Mouse (Mus musculus): ENCODE results near the gene Mbtd1. TPM values are rescaled to one million over a fixed set of nuclear protein-coding genes. Genes with fewer than 3 reads are reported as not detected.
A peak's percentile ranks its signal among the peaks of the same experiment; 100 is the strongest.

The Mbtd1 gene
- total RNA-seq, 2 experiments from 2014 or later = 63.5 to 66.4 TPM

DNA sequence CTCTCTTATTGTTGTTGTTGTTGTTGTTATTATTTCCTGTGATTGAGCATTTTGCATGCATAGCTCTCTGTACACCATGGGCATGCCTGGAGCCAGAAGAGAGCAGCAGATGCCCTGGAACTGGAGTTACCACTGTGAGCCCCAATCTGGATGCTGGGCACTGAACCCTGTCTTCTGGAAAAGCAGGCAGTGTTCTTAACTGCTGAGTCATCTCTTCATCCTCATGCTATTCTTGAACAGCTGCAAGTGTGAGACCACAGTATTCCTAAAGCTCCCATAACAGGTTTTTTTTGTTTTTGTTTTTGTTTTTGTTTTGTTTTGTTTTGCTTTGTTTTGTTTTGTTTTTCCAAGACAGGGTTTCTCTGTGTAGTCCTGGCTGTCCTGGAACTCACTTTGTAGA is 100.6 kb downstream of the Mbtd1 start:
- DNase-seq (ENCODE audit: low spot score in 2 of 2) = no peak

DNA sequence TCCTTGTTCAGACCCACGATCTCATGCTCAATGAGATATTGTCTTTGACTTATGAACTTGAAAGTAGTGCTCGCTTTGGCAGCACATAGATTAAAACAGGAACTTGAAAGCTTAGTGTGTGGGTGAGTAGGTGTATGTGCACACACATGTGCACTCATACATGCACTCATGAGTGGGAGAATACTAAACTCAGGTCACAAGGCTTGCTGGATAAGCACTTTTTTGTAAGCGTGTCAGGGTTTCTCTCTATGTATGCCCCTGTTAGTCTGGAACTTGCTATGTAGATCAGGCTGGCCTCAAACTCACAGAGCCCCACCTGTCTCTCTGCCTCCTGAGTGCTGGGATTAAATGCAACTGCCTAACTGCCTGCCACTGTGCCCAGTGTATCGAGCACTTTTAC is 101.4 kb downstream of the Mbtd1 start:
- DNase-seq (ENCODE audit: low spot score in 2 of 2) = no peak

GRCm38 (mm10) chr11:93987625-93988327 is 102.1 kb downstream of the Mbtd1 start:
- no peak for DNase-seq (ENCODE audit: low spot score in 2 of 2)

DNA sequence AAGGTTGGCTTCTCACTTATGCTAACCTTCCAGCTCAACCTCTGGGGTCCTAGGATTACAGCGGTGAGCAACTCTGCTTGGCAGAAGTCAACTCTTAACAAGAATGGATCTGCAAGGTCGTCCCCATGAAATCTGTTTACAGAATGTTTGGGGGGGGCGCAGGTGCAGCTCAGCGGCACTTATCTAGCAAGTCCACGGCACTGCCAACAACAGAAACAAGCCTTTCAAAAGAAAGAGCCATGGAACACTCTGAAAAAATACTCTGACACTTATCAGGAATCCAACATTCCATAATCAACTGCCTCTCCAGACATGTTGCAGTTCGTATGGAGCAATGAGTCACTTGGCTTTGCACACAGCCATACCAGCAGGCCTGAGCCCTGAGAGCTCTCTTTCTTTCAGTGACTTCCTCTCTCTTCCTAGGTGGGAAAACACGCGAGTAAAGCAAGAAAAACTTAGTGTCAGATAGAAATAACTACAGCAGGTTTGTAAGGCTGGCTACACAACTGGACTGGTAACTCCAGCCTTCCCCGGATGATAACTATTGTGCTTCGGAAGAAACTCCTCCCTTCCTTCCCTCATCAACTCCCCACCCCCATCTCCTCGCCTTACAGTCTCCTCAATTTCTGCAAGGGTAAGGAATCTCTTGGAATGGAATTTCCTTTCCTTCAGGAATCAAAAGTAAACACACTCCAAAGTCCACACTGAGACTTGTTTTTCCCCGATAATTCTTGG is 102.8 kb downstream of the Mbtd1 start:
- no peak for DNase-seq (ENCODE audit: low spot score in 2 of 2)

- DNase-seq (ENCODE audit: low spot score in 2 of 2) = no peak
Measured at GRCm38 (mm10) chr11:93994531-93994930, 108.9 kb downstream of the Mbtd1 start.

GRCm38 (mm10) chr11:93995111-93995719 is 109.6 kb downstream of the Mbtd1 start:
- peak; percentile 32 to 64 for DNase-seq (ENCODE audit: low spot score in 2 of 2)

GRCm38 (mm10) chr11:93995720-93996305 is 110.2 kb downstream of the Mbtd1 start, which contains the start of gene Spag9:
Spag9 (plus strand) TSS chr11:93996091.
- peak; percentile 82 to 92 for DNase-seq (ENCODE audit: low spot score in 2 of 2)

Other genes starting within 250 kb of the Mbtd1 start
- 10 to 100 TPM; 18.5 to 19.3 TPM for gene Utp18, start 86 bp upstream of the Mbtd1 start, total RNA-seq (2021)
- 100 to 1,000 TPM; 419 to 443 TPM for gene Nme2, start 70.4 kb downstream of the Mbtd1 start, total RNA-seq (2021)
- 10 to 100 TPM; 82.9 to 84.6 TPM for gene Gm20390, start 82.4 kb downstream of the Mbtd1 start, total RNA-seq (2021)
- 10 to 100 TPM; 35.9 to 37.9 TPM for gene Nme1, start 82.7 kb downstream of the Mbtd1 start, total RNA-seq (2021)
- 100 to 1,000 TPM; 109 to 118 TPM for gene Spag9, start 110.2 kb downstream of the Mbtd1 start, total RNA-seq (2021)